Mouse (Mus musculus) megakaryocyte, adult 5-6 weeks (primary cell): ENCODE results near the gene Dhx34. TPM values are rescaled to one million over a fixed set of nuclear protein-coding genes. Genes with fewer than 3 reads are reported as not detected.

Source experiments
- ATAC-seq: 2 replicates; pipeline ENCODE4 v1.8.0; 2016; ENCODE audit warnings: mild to moderate bottlenecking, inconsistent platforms; ENCODE audit not compliant: poor library complexity, severe bottlenecking
- total RNA-seq, 2 experiments: library from RNA; stranded (forward) in 1 of 2; stranded (reverse) in 1 of 2; fragments of 153-499, 151-499 nt in 1 of 2; fragments of 221-1000, 200-1000 nt in 1 of 2; gene quantifications; 2 replicates each; pipeline versions ENCODE4 v1.2.3 to v1.2.4; 2015 to 2017

Dhx34 gene
- total RNA-seq, 2 experiments from 2014 or later: 8.3 to 9.5 TPM

DNA sequence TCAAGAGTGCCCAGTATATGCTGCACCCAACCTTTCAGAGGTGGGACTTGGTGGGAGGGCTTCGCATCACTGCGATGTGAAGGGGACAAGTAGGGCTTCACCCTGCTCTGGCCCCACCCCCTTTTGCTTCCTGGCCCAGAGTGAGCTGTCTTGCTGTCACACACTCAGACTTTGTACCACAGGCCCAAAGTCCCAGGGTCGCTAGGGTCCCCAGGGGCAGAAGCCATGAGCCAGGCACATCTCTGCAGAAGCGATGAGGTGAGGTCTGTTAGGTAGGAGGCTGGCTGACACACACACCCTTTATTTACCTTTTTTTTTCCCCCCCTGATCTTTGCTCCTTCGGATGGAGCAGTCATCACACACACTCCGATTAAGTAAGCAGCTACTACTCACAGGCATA, 8.6 kb downstream of the Dhx34 start:
- ATAC-seq: no peak

DNA sequence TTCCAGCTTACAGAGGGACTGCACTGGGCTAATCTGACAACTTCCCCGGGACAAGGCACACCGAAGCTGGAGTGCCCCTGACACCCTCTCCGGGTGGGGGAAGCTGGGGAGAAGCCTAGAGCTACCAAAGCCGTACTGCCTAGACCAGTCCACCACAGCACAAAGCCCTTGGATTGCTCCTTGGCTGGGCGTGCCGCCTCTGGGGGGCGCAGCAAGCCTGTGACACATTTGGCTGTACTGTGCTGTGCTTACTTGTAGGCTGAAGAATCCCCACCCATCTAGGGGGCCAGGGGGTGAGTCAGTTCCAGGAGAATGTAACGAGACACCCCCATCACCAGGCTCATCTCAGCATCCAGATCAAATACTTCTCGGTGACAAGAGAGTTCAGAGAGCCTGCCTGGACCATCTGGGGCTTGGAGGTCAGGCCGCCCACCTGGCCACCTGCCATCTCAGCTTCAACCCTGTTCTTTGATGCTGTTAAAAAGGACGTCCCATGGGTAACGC, 10.9 kb downstream of the Dhx34 start:
- ATAC-seq: 0 out of 2 replicates have a peak, but pooled peaks have one; percentile 19

DNA sequence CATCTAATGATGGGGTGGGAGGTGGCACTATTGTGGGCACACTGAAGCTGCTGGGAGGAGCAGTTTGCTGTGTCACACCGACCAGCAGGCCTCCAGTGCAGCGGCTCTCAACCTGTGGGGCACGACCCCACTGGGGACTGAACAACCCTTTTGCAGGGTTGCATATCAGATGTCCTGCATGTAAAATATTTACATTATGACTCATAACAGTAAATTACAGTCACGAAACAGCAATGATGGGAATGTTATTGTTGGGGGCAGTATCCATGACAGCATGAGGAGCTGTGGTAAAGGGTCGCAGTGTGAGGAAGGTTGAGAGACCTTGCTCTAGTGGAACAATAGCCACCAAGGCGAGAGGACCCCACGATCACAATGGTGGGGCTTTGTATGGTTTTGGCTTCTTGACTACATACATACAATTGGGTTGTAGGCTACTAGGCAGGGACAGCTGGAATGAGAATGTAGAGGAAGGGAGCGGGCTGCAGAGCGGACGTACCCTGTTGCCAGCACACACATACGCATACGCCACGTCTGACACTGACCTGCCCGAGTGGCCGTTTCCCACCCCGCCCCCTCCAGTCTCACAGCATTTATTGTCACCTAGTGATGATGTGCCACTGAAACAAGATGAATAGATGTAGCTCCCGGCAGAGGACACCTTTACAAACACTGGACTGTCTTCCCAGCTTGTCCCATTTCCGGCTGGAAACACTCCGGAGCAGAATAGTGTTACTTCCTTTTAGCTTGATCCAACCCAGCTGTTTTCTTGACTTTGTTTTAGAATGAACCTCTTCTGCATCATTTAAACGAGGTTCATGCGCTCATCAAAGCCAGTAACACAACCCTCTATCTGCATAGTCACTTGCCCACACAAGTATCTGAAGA, 12.8 kb downstream of the Dhx34 start:
- no peak for ATAC-seq

DNA sequence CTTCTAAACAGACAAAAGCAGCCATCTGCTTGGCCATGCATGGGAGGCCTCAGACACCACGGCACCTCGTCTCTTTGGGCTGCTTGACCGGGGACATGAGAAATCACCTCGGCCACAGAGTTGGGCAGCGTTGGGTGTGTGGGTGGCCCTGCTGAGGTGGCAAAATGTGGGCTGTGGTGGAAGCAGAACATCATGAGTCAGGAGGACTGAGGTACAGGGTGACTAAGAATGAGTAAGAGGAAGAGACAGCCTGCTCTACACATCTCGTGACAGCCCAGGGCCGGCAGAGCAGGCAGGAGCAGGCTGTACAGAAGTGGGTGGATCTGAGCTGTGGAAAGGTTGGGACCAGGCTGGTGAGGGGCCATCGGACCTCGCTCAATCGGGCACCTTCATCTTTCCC, 14.3 kb downstream of the Dhx34 start:
- peak; percentile 75 for ATAC-seq

DNA sequence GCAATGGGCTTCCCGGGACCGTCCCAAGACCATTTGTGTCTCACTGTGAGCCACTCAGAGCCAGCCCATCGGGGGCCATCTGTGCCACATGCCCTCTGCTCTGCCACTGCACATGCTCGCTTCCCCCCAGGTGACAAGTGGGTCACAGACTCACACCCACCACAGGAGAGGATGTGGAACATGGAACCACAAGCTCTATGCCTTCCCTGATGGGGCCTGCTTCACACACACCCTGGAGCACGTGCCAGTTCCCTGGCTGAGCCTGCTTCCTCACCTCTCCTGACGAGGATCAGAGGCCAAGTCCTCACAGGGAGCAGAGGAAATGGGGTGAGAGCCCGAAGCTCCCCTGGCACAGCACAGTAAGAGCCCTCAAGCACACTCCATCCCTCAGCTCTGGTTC, 14.8 kb downstream of the Dhx34 start:
- peak; percentile 51 for ATAC-seq

DNA sequence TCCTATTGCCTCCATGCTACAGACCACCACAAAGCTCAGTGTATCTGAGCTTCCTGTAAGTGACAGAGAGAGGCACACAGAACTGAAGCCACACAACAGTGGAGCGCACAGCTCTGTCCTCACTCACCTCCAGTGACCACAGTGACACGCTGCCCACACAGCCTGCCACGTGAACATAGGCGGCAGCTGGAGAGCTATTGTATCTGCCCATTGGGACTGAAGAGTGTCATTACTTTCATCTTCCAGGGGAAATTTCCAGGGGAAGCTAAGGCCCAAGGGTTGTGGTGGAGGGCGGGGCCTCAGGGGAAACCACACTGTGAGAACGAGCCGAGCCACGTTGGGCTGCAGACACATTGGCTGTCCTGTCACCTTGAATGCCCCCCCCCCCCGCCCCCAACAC, 17.0 kb downstream of the Dhx34 start:
- no peak for ATAC-seq

DNA sequence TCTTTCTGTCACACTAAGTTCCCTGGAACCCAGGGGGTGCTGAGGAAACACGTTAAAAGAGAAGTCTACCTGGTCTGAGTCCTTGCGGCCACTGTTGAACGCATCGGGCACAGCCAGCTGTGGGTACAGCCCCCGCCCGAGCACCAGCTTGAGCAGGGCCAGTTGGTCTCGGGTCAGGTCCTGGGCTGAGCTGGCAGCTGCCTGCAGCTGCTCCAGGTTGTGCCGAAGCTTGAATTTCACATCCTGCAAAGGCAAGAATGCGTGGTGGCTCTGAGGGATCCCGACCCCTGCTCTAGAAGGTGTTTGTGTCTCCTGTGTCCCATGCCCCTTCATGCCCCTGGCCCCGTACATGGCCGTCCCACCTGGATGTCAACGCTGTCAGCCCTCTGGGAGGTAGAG, 18.3 kb downstream of the Dhx34 start:
- ATAC-seq: no peak

DNA sequence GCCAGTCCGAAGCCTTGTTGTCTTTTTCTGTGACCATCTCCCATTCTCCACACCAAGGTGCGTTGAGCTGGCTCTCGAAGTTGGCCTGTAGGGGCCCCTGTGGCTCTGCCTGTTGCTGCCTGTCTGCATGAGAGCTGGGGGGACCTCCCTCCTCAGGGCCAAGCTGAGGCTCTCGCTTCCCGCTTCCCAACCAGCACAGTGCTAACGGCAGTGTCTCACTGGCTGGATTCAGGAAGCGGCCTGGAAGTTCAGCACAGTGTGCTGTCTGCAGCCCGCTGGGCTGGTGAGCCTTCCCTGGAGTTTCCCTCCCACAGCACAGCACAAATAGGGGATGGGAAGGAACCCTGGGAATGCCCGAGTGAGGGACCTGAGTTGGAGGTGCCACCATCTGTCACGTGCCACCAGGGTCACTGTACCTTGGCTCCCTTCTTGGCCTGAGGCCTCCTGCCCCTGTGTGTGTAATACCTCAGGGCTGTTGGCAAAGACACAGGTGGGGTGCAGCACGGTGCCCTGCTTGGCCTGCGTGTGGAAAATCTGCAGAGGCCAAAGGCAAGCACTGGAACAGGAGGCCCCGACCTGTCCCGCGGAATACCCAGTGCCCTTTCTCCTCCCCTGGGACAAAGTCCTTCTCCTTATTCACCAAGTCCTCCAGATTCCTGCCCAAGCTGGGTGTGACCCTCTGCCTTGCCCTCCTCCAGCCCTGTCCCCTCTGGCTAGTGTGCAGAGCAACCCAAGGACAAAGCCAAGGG, 18.9 kb downstream of the Dhx34 start:
- no peak for ATAC-seq

DNA sequence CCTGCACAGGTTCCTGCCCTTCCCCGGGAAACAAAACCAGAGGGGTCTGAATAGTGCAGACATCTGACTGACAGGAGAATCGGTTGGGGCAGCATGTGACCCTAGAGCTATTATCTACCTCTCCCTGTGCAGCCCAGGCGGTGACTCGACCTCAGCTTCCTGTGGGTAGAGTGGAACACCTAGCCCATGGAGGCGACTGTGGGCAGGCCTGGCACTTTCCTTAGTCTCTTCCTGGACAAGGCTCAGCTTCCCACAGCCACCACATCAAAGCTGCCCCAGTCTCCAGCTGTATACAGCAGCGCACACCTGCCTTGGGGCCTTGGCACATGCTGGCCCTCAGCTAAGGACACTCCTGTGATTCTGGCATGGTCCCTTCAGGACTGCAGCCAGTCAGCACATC, 20.7 kb downstream of the Dhx34 start:
- peak; percentile 62 for ATAC-seq

DNA sequence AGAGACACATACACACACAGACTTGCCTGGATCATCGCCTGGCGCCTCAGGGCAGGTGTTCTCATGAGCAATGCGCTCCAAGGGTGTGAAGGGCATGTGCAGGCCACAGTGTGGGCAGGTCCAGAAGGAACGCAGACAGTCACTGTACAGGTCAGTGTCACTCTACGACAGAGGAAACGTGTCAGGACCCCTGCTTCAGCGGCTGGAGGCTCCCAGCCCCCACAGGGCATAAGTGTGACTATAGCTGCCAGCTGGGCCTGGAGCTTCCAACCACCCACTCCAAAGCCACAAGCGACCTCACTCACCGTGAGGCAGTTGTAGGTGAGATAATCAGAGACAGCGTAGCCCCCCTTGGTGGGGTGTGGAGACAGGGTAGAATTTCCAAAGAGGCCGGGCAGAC, 23.3 kb downstream of the Dhx34 start:
- ATAC-seq: no peak

DNA sequence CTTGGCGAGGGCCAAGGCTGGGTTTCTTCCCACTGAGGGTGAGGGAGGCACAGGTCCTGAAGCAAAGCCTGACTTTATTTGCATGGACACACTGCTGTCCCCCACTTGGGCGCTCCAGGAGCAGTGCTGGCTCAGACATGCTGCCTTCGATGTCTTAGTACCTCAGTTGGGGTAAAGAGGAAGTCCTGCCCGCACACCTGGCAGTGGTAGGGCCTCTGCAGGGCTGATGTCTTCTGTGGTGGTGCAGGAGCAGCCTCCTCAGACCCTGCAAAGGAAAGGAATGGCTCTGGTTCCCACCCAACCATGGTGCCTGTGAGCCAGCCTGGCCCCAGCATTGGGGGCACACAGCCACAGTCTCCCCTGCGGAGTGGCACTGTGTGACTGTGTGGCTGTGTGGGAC, 24.7 kb downstream of the Dhx34 start:
- no peak for ATAC-seq

DNA sequence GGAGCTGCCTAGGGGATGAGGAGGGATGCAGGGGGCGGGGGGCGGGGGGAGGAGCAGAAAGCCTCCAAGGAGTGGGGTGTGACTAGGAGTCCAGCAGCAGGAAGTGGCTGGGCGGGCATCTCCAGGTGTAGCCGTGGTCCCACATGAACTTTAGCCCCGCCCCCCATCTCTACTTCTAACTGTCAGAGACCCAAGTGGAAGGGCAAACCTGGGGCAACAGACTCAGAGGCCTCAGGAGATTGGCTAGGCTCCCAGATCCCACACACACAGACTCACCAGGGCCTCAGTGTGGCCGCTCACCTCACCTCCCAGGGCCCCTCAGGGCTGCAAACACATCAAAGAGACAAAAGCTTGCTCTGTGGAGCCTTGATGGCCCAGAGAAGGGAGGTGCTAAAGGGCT, 25.2 kb downstream of the Dhx34 start:
- ATAC-seq: no peak

DNA sequence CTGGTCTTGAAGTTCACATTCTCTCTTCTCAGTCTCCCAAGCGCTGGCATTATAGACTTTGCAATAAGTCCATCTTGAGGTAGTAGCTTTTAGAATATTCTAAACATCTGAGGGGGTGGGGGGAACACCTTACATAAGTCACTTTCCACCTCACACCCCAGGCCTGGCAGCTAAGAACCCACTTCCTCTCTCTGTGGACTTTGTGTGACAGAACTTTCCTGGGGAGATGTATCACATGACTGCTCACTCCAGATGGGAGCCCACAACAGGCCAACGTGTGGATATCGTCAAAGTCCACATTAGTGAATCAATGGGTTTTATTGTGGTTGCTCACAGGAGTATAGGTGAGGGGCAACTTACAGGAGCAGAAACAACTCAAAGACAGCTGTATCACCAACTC, 28.1 kb downstream of the Dhx34 start:
- peak; percentile 61; the same call in 1 of the 2 replicates for ATAC-seq

DNA sequence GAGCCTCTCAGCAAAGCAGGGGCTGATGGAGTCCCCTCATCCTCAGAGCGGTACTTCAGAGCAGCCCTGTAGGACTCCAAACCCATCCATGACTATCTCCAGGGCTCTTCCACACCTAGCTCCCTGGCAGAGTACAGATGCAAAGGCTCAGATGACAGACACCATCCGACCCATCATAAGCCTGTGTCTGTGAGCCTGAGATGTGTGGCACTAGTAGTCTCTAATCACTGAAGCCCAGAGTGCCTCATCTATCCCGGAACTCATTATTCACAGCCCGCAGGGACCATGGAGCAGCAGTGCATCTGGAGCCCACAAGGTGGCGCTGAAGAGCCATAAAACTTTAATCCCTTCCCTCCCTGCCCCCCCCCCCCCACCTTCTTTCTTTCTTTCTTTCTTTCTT, 29.5 kb downstream of the Dhx34 start:
- peak; percentile 87 for ATAC-seq

DNA sequence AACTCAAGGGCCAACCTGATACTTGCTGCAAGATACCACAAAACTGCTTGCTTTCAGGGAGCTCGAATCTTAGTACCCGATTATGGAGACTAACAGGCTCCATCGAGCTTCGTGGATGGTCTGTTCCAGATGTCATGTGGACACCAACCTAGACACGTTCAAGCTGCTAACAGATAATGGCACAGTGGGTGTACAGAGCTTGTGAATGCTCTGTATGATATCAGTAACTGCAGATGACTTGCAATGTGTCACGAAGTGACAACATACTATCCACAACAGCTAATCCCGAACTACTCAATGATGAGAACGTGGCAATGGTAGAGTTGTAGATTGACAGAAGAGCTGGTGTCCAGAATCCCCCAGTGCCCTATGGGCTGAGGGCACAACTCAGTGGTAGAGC, 34.3 kb downstream of the Dhx34 start:
- no peak for ATAC-seq

DNA sequence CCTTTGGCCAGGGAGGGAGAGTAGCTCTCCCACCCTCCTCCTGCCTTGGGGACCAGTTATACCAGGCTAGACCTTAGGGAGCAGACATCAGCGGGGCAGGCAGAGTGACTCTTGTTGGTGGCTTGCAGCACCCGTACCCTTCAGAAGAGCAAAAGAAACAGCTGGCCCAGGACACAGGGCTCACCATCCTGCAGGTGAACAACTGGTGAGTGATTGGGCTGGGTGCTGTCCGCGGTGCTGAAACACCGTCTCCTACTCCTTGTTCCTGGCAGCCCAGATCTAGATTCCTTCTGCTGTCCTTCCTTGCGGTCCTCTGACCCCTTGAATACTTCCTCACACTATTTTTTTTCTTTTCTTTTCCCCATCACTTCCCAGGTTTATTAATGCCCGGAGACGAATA, 38.2 kb downstream of the Dhx34 start:
- ATAC-seq: 0 out of 2 replicates have a peak, but pooled peaks have one; percentile 47

DNA sequence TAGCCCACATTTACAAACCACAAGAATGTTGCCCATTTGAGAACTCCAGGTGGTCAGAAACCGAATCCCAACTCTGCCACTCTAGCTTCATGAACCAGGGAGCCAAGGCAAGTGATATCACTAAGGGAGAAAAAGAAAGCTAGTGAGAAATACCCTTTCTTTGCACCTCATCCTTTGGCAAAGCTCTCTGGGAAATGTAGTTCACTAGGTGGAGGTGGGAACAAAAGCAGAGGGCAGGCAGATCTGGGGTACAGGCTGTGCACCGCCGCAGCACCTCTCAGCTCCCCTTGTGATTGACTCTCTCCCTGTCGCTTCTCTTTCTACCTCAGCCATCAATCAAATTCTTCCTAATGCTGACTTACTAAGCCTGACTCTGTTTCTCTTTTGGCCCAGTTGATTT, 43.7 kb downstream of the Dhx34 start:
- no peak for ATAC-seq

DNA sequence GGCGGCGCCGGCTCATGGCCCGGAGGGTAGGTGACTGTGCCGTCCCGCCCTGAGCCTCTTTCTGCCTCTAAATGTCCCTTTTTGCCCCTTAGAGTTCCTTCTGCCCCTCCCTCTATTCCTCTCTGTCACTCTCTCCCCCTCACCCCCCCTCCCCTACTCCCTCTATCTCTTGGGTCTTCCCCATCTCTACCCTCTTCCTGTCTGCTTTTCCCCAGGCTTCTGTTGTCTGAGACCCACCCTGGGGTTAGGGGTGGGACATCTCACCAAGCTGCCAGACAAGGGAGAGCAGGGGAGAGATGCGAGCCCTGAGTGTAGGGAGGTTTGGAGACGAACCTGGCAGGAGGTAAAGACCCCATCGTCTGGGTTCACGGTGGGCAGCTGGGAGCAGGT, 46.3 kb downstream of the Dhx34 start:
- ATAC-seq: no peak

DNA sequence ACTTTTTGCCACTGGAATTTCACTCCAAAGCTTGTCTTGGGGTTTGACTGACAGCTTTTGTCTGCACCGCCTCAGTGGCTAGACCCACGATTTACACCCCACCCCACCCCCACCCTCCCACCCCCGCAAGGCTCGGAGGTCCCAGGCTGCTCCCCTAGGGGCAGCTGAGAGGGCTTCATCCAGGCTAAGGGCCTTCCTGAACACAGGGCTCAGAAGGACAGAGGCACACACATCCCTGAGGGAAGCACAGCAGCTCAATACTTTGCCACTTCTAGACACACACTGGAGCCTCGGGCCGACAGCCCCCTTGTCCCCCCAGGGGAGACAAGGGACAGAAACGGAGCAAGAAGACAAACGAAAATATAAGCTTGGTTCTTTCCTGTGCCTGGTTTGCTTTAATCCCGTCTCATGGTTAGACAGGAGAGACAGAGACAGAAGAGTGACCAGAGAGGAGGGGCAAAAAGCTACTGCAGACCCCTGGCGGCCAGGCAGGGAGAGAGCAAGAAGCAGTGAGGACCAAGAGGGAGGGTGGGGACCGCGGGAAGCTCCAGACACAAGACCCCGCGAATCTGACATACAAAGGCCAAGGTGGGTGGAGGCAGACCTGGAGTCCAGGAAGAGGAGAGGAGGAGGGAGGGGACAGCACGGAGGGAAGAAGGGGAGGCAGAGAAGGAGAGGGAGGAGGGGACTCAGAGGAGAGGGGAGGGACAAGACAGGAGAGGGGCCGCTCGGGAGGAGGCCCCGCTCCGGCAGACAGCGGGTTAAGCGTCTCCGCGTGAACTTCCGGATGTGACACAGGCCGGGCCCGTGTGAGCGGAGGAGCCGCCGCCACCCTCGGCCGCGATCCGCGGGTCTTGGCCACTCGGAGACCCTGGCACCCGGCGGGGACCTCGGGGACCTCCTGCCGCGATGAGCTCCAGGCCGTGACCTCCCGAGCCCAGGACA, 47.0 kb downstream of the Dhx34 start, which contains the start of gene Meis3:
Gene Meis3 (plus strand): TSS at position 494 of the 945 bp plus-strand sequence.
- ATAC-seq: peak; percentile 66

DNA sequence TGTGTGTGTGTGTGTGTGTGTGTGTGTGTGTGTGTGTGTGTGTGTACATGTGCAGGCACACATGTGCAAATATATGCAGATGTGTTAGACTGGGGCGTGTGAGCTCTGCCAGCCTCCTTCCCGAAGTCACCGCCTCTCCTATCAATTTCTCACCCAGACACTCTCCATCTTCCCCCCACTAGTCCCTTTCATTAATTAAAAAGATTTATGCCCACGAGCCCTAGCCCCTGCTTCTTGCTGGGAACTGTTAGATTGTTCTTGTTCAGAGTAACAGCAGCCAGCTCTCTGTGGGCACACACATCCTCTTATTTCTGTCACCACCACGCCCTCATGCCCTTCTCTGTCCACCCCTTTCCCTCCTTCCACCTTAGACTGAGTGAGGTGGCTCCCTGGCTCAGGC, 48.7 kb downstream of the Dhx34 start:
- no peak for ATAC-seq
